Mouse (Mus musculus) Patski (cell line): ENCODE measurements at regions not wholly inside any gene's neighbourhood (a gene's known extent, or its start where the extent isn't known, plus 50 kb on each side); places are given as distances from the start of the nearest gene placed in this dataset.
A peak's percentile ranks its signal among the peaks of the same experiment; 100 is the strongest.

Source experiments
- ATAC-seq: fragments of 100-300 bp; one replicate; pipeline ENCODE4 v1.8.0; 2021
- CTCF ChIA-PET: fragments of 350-600 bp; sonication (Branson Sonifier 250); formaldehyde crosslinking; loops from one replicate; lab custom pipeline; 2022; ENCODE audit warnings: inconsistent platforms; lab: Charles Lee
- POLR2A ChIA-PET: fragments of 350-600 bp; sonication (Branson Sonifier 250); formaldehyde crosslinking; loops from one replicate; lab custom pipeline; 2022; ENCODE audit warnings: antibody characterized with exemption, inconsistent platforms; lab: Charles Lee
- DNase-seq: peaks from one replicate; pipeline ENCODE4 v3.0.0-alpha.2; 2011; ENCODE audit warnings: low read depth, low spot score
- H3K27me3 ChIP-seq: fragments of 371-371 bp; one replicate; pipeline ENCODE4 v1.5.1; 2021
- CTCF ChIP-seq: fragments of 100-300 bp; IDR thresholded peaks from one replicate; pipeline ENCODE4 v1.5.1; 2021
- in situ Hi-C: fragments of 300-500 bp; cut with MboI; formaldehyde crosslinking; loops from 3 replicates; pipeline ENCODE4 v1.11.1; 2018; ENCODE audit warnings: low pct_unique_long_range_greater_than_20kb, mixed read lengths

DNA sequence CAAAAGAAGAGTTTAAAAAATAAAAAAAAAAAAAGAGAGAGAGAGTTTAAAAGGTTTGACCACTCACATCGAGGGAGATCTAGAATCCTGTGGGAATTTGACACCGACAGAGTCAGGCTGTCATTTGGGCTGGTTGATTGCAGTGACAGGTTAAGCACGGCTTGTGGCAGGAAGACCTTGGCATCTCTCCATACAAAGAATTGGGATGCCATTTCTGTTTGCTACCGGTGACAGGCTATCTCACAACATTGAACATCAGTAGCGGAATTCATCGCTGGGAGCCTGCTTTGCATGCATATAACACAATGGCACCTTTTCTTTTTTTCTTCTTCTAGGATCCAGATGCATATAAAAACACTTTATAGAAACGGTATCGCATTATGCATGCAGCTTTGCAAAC is 53.7 kb upstream of the Gm26657 start:
- H3K27me3 ChIP-seq, result no peaks in the 10 kb centered on the region
- POLR2A ChIA-PET, result no interaction called here
- CTCF ChIA-PET, result interaction anchor here (1.5 to 1.9 kb wide), 2 partner anchors 10 to 464 kb away, joined by 4 to 5 read pairs; no protein-coding TSS in a partner anchor
- no peak for TF ChIP-seq CTCF
- in situ Hi-C loops, result loop anchor here (10.0 to 25.0 kb wide), 4 partner anchors 191 to 1224 kb away; partner anchors contain the start of gene Klf4
- ATAC-seq, result no peak
- no peak for DNase-seq

DNA sequence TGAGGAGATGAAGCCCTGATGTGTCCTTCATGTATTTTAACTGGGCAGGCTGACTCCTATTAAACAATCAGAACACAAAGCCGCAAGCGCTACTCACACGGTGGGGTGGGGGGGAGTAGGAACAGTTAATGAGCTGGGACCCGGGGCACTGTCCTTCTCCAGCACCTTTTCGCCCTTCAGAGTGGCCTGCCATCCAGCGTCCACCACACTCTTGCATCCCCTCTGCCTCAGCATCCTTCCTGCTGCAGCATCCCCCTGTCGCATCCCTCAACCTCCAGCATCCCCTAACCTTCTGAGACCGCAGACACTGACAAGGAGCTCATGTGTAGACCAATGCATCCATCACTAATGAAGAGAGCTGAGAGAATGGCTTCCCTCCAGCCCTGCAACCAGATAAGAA is 54.2 kb upstream of the Gm26657 start:
- ChIA-PET POLR2A (no interaction called here), CTCF (interaction anchor here (0.6 to 1.9 kb wide), 5 partner anchors 10 to 1217 kb away, joined by 3 to 5 read pairs (median 4); no protein-coding TSS in a partner anchor)
- H3K27me3 ChIP-seq, result no peaks in the 10 kb centered on the region
- DNase-seq (no peak), ATAC-seq (no peak)
- in situ Hi-C loops, result loop anchor here (10.0 to 25.0 kb wide), 4 partner anchors 191 to 1223 kb away; partner anchors contain the start of gene Klf4
- TF ChIP-seq CTCF, result no peak

DNA sequence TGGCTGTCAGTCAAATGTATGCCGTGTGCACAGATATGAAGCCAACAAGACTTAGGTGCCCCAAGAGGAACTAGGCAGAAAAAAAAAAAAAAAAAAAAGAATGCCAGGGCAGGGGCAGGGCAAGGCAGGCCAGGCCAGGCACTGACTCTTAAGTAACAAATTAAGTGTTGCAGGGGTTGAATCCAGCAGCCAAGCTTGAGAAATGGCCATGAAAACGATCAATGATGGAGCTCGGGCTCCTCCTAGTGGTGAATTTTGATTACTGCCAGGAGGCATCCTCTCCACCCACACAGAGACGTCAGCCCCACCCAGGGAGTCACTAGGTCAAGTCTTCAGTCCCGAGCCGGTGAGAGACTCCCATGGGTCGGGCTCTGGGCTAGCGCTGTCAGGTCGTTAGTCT is 54.7 kb upstream of the Gm26657 start:
- in situ Hi-C loops, result loop anchor here (10.0 to 25.0 kb wide), 4 partner anchors 190 to 1223 kb away; partner anchors contain the start of gene Klf4
- peak; percentile 62 for ATAC-seq
- no peaks in the 10 kb centered on the region for H3K27me3 ChIP-seq
- TF ChIP-seq CTCF, result peak; percentile 88
- ChIA-PET POLR2A (no interaction called here), CTCF (interaction anchor here (0.6 to 1.9 kb wide), 7 partner anchors 11 to 1453 kb away, joined by 3 to 5 read pairs (median 4); no protein-coding TSS in a partner anchor)
- peak; percentile 48 for DNase-seq

DNA sequence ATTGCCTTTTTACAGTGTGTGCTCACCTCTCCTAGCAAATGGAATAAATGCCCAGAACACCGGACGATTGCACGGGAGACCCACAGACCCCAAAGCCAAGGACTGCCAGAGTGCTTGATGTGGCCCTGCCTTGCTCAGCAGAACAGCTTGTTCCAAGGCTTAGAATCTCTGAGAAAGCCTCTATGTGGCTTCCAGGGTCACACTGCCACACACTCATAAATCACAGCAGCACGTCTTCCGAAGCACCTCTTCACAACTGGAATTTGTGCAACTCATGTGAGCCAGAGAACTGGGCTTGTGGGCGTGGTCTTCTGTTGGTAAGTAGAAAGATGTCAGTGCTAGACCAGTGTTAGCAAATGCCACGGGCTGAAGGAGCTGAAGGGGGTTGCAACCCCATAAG is 55.8 kb upstream of the Gm26657 start:
- DNase-seq (no peak), ATAC-seq (no peak)
- no peak for TF ChIP-seq CTCF
- in situ Hi-C loops, result loop anchor here (10.0 to 25.0 kb wide), 4 partner anchors 189 to 1222 kb away; partner anchors contain the start of gene Klf4
- ChIA-PET CTCF (interaction anchor here (1.2 kb wide), 1 partner anchor 15 kb away, joined by 3 read pairs; no protein-coding TSS in a partner anchor), POLR2A (no interaction called here)
- no peaks in the 10 kb centered on the region for H3K27me3 ChIP-seq

DNA sequence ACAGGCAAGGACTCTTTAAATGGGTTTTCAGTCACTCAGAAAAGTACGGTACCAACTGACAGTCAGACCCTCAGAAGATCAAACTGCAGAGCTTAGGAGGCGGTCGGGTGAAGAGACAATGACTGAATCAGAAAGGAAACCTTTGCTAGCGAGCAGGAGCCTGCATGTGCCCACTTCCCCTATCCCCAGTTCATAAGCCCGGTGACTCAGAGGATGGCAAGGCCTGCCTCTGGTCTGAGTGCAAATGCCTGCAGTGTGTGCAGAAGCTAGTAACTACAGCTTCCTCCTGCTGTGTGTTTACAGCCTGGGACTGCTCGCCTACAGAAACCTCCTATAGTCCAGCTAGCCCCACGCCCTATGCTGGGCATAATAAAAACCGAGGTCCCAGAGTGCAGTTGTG is 58.7 kb upstream of the Gm26657 start:
- POLR2A ChIA-PET, result no interaction called here
- DNase-seq, result no peak
- TF ChIP-seq CTCF, result no peak
- ATAC-seq, result no peak
- H3K27me3 ChIP-seq, result no peaks in the 10 kb centered on the region
- in situ Hi-C loops, result loop anchor here (10.0 to 25.0 kb wide), 4 partner anchors 186 to 1219 kb away; partner anchors contain the start of gene Klf4
- CTCF ChIA-PET, result no interaction called here

DNA sequence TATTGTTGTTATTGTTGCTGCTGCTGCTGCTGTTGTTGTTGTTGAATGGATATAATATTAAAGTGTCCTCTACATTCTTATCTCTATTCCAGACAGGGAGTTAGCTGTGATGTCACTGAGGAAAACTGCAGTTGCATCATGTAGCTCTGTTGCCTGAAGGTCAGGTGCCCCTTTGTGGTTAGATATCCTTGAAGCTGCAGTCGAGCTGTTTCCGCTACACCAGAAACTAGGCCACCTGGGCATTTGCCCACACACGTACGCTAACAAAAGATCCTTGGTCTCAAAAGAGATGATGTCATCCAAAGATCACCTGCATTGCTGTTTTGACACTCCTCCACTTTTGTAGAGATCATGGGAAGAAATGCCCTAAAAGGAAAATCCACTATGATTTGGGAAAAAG is 66.0 kb upstream of the Gm26657 start:
- POLR2A ChIA-PET, result no interaction called here
- no peak for TF ChIP-seq CTCF
- CTCF ChIA-PET, result no interaction called here
- DNase-seq (no peak), ATAC-seq (no peak)
- in situ Hi-C loops, result no loop called here
- no peaks in the 10 kb centered on the region for H3K27me3 ChIP-seq

DNA sequence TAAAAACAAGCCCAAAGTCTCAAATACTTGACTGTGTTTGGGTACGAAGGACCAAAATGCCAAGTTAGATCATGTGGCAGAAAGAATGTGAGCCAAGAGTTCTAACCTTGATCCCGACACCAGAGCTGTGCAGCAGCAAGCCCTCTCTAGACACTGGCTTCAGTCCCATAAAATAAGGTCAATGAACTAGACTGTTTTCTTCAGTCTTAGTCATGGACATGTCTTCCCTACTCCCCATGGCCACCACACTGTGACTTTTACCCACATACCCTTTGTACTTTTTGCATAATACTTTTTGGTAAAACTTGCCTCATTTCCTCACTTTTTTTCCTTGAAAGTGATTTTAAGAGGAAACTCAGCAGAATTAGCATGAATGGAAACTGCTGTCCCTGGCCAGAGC is 74.9 kb upstream of the Gm26657 start:
- ChIA-PET CTCF (no interaction called here), POLR2A (no interaction called here)
- ATAC-seq (no peak), DNase-seq (no peak)
- in situ Hi-C loops, result no loop called here
- H3K27me3 ChIP-seq, result no peaks in the 10 kb centered on the region
- TF ChIP-seq CTCF, result no peak

DNA sequence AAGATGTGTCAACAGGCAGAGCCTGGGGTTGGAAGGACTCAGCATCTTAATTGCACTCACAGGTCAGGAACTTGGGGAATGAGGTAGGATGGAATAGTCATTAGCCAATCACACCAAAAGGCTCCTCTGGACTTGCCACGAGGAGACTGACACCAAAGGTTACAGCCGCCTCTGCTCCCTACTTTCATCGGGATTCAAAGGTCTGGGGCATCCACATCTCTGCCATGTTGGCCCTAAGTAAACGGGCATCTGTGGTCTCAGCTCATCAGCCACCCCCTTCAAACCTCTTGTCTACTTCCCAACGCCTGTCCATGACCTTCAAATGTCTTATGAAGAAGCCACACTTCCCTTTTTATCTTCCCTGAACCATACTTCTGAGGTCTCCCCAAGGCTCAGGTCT is 78.1 kb upstream of the Gm26657 start:
- in situ Hi-C loops, result no loop called here
- no peak for DNase-seq
- ChIA-PET POLR2A (no interaction called here), CTCF (no interaction called here)
- no peak for ATAC-seq
- no peaks in the 10 kb centered on the region for H3K27me3 ChIP-seq
- no peak for TF ChIP-seq CTCF

DNA sequence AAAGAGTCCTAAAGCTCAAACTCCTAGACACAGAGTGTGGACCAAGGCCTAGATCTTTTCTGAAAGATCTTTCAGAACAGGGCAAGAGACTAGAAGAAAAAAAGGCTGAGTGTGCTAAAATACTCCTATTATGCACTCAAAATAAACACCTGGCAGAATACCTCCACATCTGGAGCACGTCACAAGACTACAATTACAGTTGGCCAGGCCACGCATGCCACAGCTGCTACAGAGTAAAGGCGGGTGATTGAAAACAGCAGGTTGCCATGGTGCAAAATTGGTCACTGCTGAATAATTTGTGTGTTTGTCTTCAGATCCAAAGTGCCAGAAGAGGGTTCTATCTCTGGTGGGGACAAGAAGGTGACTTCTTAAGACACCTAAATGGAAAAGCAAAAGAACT is 82.8 kb upstream of the Gm26657 start:
- ATAC-seq (no peak), DNase-seq (no peak)
- no peak for TF ChIP-seq CTCF
- H3K27me3 ChIP-seq, result no peaks in the 10 kb centered on the region
- CTCF ChIA-PET, result no interaction called here
- in situ Hi-C loops, result no loop called here
- POLR2A ChIA-PET, result interaction anchor here (0.7 kb wide), 1 partner anchor 40 kb away, joined by 3 read pairs; no protein-coding TSS in a partner anchor

DNA sequence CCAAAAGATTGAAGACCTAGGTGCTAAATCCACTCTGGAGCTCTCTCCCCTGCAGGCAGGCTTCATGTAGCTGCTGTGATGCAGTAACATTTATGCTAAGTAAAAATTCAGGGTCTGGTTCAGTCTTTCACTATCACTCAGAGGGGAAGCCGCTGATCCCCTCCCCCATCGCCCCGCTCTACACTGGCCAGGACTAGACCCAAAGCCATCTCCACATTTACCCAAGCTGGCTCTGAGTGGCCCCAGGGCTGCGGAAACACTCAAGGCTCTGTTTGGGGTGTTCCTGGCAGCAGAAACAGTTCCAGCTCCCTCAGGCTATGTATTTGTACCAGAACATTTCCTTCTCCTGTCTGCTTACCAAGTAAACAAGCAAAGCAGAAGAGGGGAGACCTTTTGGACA is 85.5 kb upstream of the Gm26657 start:
- ATAC-seq (no peak), DNase-seq (no peak)
- H3K27me3 ChIP-seq, result no peaks in the 10 kb centered on the region
- in situ Hi-C loops, result no loop called here
- POLR2A ChIA-PET, result no interaction called here
- CTCF ChIA-PET, result no interaction called here
- no peak for TF ChIP-seq CTCF

DNA sequence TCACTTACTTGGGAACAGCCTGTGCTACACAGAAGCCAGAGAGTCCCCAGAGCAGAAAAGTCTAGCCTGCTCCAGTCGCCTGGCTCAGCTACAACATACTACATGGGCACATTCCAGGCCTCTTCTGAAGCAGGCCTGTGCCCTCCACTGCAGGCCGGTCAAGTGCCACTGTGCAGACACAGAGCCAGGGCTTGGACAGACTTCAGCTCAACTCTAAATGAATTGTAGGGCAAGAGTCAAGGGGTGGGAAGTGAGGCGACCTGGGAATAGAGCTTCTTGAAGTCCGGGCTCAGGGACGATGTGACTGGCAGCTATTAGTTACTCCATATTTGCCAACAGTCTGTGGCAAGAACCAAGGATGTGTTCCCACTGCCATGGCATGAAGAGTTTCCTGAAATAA is 87.1 kb upstream of the Gm26657 start:
- CTCF ChIA-PET, result no interaction called here
- no peak for DNase-seq
- POLR2A ChIA-PET, result no interaction called here

More for the DNA sequence above, 87.1 kb upstream of the Gm26657 start:
- in situ Hi-C loops, result no loop called here
- no peak for TF ChIP-seq CTCF
- H3K27me3 ChIP-seq, result no peaks in the 10 kb centered on the region
- ATAC-seq, result no peak
